Mouse (Mus musculus) adrenal gland, adult (tissue): Measurements from ENCODE around the gene Ffar3.
"Not testable (repeated sequence)": the region's sequence is repeated elsewhere in the genome, so short reads cannot be mapped to it uniquely, and the experiment has no call there.

Experiments
- DNase-seq, 2 experiments: peaks; one replicate each; pipeline ENCODE4 v3.0.0; 2022 to 2023; ENCODE audit warnings: low spot score in 1 of 2; ENCODE audit not compliant: inconsistent age in 2 of 2

The Ffar3 gene

DNA sequence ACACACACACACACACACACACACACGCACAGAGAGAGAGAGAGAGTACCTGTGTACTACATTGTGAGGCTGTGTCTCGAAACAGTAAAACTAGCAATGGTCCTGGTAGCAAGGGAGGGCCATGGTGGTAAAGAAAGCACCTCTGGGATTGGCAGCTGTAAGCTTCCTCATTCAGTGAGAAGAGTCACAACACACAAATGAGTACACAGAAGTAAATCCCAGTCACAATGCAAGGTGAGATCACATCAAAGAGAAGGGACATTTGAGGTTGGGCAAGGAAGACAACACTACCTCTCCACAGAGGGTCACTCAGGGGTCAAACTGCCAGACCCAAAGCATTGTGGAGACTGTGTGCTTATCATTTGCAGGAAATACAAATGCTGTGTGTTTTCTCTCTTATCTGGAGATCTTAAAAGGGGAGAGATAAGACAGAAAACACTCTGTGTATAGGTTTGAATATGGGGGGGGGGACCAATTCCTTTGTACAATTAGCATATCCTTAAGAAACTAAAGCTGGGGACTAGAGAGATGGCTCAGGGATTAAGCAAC, 9.4 kb downstream of the Ffar3 start:
- DNase-seq: no peak

DNA sequence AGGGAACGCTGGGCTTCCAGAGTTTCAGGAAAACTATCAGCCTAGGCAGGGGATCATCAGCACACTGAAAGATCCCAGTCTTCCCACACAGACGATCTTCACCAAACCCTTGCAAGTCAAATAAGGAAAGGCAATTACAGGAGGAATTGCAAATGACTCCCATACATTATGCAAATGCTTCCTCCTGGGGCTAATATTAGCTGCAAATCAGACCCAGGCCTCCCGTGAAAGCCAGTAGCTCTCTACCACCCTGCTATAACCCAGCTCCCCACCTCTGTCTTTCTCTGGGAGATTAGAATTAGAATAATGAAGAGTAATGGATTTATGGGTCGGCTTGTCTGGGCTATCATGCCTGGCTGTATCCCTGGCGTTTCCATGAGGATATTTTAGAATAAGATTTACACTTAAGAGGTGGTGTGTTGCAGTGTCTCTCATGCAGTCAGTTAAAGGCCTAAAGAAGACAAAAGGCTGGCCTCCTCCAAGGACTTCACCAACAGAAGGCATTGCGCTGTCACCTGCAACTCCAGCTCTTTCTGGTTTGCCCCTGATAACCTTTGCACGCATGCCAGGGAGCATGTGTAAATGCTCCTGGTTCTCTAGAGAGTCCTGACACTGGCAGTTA, 11.2 kb downstream of the Ffar3 start:
- DNase-seq: peak in 1 of 2 experiments; percentile 37

DNA sequence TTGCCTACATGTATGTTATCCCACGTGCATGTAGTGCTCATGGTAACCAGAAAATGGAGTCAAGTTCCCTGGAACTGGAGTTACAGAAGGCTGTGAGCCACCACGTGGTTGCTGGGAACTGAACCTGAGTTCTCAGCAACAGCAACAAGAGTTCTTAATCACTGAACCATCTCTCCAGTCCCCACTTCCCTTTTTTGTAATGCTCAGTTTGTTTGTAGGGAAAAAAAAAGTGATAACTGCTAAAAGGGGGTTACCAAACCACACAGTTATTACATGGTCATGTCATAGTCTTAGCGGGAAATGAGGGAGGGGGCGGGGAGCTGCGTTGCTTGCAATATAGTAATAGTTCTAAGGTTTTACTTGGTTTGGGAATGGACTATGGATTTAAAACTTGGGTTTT, 13.9 kb downstream of the Ffar3 start:
- no peak for DNase-seq

DNA sequence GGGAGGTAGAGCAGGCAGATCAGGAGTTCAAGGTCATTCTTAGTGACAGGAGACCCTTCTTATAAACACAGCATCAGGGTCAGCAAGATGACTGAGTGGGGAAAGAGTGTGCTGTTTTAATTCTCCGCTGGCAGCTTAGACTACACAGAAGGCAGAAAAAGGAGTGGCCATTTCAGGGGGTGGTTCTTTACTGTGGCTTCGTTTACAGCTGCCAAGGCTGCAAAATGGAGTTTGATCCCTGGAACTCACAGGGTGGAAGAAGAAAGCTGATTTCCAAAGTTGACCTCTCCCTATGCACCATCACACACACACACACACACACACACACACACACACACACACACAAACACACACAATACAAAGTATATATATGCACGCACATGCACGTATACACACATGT, 14.6 kb downstream of the Ffar3 start:
- DNase-seq: no peak

DNA sequence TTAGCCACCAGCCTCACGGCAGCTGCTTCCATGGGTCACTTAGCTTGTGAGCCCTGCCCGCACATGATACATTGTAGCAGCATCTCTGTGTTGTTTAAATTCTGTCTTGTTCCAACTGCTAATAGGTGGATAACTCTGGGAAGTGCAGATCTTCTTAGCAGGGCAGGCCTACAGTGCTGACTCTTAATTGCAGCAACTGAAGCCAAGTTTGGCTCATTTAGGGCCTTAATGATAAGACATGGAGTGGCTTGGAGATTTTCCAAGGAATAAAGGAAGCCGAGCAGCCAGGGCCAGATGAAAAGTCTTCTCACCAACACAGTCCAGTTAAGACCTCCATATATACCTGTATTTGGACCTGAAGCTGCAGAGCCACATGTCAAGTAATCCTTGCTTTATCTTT, 15.7 kb downstream of the Ffar3 start:
- DNase-seq: no peak

DNA sequence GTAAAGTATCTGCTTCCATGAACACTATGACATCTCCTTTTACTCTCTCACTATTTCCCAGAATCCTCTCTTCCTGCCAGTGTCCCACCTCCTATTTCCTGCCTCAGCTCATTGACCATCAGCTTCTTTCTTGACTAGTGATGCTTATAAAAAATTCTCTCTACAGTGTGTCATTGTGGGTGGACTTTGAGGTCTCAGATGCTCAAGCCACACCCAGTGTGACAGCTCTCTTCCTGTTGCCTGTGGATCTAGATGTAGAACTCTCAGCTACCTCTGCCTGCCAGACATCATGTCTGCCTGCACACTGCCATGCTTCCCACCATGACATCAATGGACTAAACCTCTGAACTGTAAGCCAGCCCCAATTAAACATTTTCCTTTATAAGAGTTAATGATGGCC, 18.7 kb downstream of the Ffar3 start:
- no peak for DNase-seq

DNA sequence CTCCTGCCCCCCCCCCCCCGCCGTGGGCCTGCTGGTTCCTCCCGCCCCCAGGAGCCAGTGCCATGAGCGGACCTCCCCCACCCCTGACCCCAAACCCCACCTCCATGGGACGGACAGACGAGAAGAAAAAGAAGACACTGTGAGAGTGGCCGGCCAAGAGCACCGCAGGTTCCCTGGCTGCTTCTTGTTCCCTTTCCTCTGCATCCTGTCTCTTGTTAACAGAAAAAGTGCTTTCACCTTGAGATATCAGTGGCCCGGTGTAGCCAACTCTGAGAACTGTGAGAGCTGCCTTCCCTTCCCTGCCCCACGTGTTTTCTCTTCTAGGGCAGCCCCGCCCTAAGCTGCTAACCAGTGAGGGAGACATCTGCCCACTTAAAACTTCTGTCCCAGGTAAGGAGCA, 23.3 kb downstream of the Ffar3 start:
- not testable (repeated sequence) for DNase-seq

DNA sequence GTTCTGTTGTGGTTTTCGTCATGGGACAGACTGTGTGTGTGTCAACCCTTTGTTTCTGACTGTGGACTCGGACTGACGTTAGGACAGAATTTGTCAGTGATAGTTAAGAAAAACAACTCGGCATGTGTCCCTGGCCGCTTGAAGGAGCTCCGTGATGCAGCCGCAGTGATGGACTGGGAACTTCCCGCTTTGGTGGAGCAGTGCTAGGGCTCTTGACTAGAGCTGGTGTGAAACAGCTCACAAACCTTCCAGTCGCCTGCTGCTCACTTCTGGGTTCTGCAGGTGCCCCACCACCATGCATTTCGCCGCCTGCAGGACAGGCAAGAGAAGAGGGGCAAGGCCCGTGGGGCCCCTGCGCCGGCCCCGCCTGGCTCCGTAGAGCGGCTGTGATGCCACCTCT, 23.7 kb downstream of the Ffar3 start:
- no peak for DNase-seq

DNA sequence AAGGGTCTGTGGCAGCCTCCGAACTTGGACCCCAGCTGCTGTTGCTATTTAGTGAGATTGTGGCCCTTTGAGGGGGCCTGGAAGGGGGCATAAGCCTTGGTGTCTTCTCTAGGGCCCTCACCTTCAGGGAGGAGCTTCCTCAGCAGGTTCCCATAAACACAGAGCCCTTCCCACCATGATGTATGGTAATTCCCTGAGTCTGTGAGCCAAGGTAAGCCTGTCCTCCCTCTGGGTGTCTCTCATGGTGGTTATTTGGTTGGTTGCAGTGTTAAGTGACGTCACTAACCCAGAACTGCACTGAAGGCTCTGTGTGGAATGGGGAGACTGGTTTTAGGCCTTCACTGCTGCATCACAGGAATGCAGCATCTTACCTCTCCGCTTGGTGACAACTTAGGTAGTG, 26.6 kb downstream of the Ffar3 start:
- DNase-seq: no peak

DNA sequence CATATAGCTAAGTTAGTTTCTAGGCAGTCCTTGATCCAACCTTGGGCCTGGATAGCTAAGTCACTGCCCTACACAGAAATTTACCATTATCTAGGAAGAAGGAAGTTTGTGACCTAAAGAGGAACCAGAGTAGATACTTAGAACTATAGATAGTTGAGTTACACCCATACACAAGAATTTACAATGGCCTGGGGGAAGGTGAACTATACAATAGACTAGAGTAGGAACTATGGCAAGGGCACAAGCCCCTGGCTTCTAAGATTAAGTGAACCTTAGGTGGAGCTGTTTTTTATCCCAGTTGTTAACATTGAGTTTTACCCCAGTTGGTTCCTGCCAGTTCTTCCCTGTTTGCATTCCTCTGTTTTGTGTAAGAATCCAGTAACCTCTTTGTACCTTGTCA, 27.1 kb downstream of the Ffar3 start:
- DNase-seq: not testable (repeated sequence)

DNA sequence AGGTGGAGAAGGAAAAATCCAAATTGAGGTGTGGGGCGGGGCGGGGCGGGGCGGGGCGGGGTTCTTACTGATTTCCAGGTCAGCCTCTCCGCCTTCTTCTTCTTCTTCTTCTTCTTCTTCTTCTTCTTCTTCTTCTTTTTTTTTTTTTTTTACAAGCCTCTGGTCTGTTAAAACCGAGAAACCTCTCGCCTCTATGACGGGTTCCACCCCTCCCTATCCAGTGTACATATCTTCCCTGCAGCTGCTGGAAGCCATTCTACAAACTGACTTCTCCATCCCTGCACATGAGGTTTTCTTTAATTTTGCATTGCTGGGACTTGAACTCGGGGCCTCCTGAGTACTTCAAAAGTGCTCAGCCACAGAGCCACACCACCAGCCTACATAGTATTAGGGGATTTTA, 29.3 kb downstream of the Ffar3 start:
- DNase-seq: no peak

DNA sequence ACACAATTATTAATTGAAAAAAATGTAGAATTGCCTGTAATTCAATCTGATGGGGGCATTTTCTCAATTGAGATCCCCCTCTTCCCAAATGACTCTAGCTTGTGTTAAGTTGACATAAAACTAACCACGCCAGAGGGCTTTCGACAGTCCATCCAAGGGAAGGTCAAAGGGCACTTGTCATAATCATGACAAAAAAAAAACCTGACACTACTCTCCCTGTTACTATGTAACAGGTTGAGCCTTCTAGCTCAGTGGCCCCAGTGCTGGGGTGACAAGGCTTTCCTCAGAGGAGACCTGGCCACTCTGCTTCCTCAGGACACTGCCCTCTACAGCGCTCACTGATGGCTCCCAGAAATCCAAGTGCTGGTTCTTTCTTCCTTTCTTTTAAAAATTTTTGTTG, 31.7 kb downstream of the Ffar3 start:
- DNase-seq: no peak

DNA sequence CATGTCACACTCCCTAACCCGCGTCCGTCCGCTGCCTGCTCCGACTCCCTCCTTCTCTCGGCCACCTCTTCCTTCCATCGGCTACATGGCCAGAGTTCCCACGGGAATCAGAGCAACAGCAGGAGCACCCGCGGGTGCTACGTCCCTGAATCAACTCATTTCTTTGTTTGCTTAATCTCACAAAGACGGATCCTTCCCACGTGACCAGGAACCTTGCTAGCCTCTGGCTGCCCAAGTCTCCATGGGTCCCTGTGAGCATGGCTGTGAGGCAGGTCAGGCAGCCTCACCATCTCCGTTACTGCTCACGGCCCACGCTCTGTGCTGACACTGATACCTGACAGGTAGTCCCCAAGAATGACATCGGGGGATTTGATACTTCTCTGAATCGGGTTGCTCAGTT, 32.3 kb downstream of the Ffar3 start, which contains the start of gene Ffar2:
Ffar2 (minus strand) TSS at position 101 of the 400 bp plus-strand sequence.
- no peak for DNase-seq

DNA sequence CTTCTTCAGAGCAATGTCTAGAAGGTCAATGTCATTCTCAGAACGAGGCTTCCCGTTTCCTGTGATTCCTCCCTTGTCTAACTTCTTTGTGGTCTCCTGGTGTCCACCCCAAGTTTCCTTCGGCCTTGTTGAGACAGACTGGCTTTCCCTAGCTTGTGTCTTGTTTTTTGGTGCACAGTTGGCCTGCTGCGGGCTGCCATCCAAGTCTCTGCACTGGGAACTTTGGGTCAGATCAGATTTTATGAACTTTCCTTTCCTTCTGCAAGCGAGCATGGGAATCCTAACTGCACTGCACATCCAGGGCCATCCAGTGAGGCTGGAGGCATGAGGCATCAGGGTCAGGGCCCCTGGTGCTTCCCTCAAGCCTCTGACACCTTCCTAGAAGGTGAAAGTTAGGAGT, 34.4 kb downstream of the Ffar3 start:
- peak in 1 of 2 experiments; percentile 41 for DNase-seq

DNA sequence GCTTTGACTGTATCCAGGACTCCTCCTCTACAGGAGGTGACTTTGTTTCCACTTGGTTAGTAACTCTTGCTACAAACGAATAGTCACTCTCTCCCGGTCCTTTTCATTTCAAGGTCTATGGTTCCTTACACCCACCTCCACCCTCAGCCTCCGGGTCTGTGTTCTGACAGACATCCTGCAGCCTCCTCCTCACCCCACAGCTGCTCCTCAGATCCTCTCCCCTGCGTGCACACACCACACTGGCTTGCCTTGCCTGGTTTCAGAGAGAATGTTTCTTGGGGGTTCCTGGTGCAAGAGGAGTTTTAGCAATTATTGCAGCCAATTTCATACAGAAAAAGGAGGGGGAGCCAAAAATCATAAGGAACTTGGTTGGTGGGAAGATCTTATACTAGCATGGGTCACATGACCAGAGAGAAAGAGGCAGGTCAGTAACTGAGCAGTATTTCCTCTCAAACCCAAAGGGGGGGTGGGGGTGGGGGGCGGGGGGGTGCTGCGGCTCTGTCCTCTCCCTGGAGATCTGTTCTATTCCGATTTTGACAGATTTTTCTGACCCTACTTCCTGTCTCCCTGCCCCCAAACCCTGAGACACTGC, 35.0 kb downstream of the Ffar3 start:
- DNase-seq: no peak

DNA sequence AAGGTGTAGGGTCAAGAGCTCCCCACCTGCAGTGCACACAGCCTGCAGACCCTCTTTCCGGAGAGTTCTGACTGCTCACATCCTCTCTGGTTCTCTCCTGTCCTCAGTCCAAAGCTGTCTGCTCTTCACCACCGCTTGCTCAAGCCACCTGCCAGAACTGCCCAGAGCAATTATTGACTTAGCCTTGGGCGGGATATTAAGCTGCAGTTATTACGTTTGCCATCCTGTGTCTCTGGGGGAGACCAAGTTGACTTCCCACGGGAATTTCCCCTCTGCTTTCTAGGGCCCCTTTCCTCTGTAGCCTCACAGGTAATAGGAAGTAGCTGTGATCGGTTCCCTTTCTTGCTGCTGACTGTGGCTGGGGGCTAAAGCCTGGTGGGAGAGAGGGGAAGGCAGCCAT, 35.8 kb downstream of the Ffar3 start:
- peak in 1 of 2 experiments; percentile 55 for DNase-seq

DNA sequence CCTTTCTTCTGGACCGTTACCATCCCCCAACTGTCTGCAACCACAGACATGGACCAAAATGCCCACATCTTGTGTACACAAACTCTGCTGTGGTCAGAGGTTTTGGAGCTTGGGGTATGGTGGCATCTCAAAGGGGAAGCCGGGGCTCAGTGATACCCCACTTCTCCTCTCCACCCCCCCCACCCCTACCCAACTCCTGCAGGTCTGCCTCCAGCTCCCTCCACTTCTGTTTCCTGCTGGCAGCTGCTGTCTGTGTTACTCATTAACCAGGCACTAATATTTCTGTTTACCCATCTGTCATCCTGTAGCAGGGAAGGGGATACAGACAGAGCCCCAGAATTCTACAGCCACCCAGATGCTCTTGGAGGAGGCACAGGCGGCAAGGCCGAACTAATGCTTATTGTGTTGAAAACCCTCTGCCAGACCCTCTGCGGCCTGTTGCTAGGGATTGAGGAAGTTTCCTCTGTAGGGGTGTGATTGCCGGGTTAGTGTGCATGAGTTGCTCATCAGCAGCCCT, 43.6 kb downstream of the Ffar3 start:
- peak in 1 of 2 experiments; percentile 32 for DNase-seq

DNA sequence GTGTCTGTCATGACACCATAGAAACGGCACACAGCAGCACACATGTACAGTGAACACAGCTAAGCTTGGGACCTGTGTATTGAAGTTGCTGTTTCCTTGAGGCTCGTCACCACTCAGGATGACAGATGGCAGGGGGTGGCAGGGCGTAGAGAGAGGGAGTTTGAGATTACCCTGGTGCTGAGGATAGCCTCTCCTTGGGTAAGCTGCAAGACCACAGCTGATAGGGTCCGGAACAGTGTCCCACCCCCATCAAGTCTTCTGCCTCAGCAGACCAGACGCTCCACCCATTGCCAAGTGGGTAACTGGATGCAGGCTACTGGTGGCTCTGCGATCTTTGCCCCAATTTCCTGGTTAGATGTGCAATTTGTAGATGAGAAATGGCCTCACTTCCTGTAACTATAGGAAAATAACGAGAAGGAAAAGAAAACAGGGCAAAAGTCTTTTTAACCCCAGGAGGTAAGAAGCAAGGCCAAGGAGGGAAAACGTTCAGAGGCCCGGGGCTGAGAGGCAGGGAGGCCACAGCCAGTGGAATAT, 44.2 kb downstream of the Ffar3 start:
- peak in 1 of 2 experiments; percentile 45 for DNase-seq

DNA sequence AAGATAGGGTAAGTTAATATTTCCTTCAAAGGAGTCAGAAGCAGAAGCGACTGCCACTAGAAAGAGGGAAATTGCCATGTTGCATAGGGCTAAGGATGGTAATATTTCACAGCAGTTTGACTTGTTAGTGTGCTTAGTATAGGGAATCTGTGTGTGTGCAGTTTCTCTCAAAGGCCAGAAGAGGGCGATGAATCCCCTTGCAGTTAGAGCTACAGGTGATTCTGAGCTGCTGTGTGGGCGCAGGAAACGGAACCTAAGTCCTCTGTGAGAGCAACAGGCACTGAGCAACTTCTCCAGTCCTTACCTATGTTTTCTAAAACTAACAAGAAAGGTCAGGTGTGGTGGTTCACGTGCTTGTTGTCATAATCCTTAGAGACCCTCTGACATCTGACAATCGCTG, 45.7 kb downstream of the Ffar3 start:
- no peak for DNase-seq

DNA sequence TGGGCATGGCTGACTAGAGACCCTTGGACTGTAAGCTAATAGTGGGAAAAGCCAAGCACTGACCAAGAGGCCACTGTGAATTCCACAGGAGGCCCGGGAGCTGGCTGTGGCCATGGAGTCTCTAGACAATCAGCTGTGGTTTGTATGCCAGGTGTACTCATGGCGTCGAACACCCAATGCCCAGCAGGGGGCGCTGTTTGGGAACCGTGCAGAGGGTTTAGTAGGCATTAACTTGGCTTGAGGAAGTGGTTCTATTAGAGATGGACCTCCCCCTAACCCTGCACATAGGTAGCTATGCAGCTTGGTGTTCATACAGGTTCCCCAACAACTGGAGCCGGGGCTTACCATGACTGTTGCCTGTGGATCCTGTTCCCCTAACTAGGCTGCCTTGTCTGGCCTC, 50.1 kb downstream of the Ffar3 start:
- peak; percentile 55 to 81 for DNase-seq
